Mouse (Mus musculus): Measurements from ENCODE around the gene Tmsb15a. TPM values are rescaled to one million over a fixed set of nuclear protein-coding genes. Genes with fewer than 3 reads are reported as not detected.

Gene Tmsb15a
- total RNA-seq (2012; rRNA removed) (not detected in 2 replicates), total RNA-seq (2014; rRNA removed) (not detected in 2 replicates), polyA plus RNA-seq (2012; ENCODE audit: insufficient read length, low read depth) (not detected in 2 replicates)

GRCm38 (mm10) chrX:135725161-135725560 lies at the start of gene Tmsb15a:
Tmsb15a (minus strand) TSS chrX:135725261.
- Histone ChIP-seq H3K36me3 (replicated peaks in 1 of 2; ENCODE audit: control insufficient read depth in 1 of 2, insufficient read depth in 1 of 2, low read length in 1 of 2) (no peaks in the 10 kb centered on the region), H3K9me3 (replicated peaks; ENCODE audit: low read length) (no peaks in the 10 kb centered on the region), H3K27ac (ENCODE audit: insufficient read depth, low read depth) (no peak within 1 kb of the TSS), H3K4me2 (ENCODE audit: insufficient read depth, low read depth, poor library complexity, severe bottlenecking) (no peak within 1 kb of the TSS), H3K4me1 (ENCODE audit: control insufficient read depth in 1 of 2, insufficient read depth in 2 of 2) (no peaks in the 10 kb centered on the region), H3K79me2 (replicated peaks; ENCODE audit: control insufficient read depth, extremely low read depth, insufficient read depth, poor library complexity, severe bottlenecking) (no peaks in the 10 kb centered on the region), H3K9ac (ENCODE audit: insufficient read depth, low read depth) (no peak within 1 kb of the TSS), H3K27me3 (replicated peaks) (no peaks in the 10 kb centered on the region), H3K4me3 (replicated peaks in 1 of 3; ENCODE audit: low read depth in 2 of 3, low read length in 2 of 3, poor library complexity in 1 of 3) (no peak within 1 kb of the TSS)
- in situ Hi-C loops (cut with MboI; ENCODE audit: low pct_ligation_motif_present, low pct_unique_long_range_greater_than_20kb, low sequenced_read_pairs), result no loop called here
- dilution Hi-C loops (cut with MboI; ENCODE audit: extremely low pct_ligation_motif_present, extremely low pct_unique_long_range_greater_than_20kb, low sequenced_read_pairs), result no loop called here
- no peak for DNase-seq (ENCODE audit: extremely low read depth)
- TF ChIP-seq E2F4 (IDR thresholded peaks at IDR 0.05; ENCODE audit: insufficient replicate concordance, low read depth, low read length) (no peak), CHD1 (IDR thresholded peaks at IDR 0.05; ENCODE audit: low read depth, low read length) (no peak), PAX5 (IDR thresholded peaks at IDR 0.05; ENCODE audit: low read length) (no peak), EP300 (IDR thresholded peaks at IDR 0.05; ENCODE audit: low read length) (no peak), MAFK (IDR thresholded peaks at IDR 0.05; ENCODE audit: insufficient replicate concordance, low read length) (no peak), HCFC1 (IDR thresholded peaks at IDR 0.05; ENCODE audit: low read depth, low read length) (no peak), MXI1 (IDR thresholded peaks at IDR 0.05; ENCODE audit: low read depth, low read length) (no peak), USF1 (IDR thresholded peaks at IDR 0.05; ENCODE audit: low read depth, low read length) (no peak), MAX (IDR thresholded peaks at IDR 0.05; ENCODE audit: low read length) (no peak), CTCF (conservative IDR thresholded peaks at IDR 0.05 in 1 of 2, IDR thresholded peaks at IDR 0.05 in 1 of 2; ENCODE audit: low read depth in 2 of 2, low read length in 2 of 2) (no peak), ELF1 (IDR thresholded peaks at IDR 0.05; ENCODE audit: low read depth, low read length) (no peak), ZKSCAN1 (IDR thresholded peaks at IDR 0.05; ENCODE audit: borderline replicate concordance, low read depth, low read length) (no peak), UBTF (IDR thresholded peaks at IDR 0.05; ENCODE audit: low read depth, low read length) (no peak), CHD2 (IDR thresholded peaks at IDR 0.05; ENCODE audit: low read length) (no peak), POLR2A (IDR thresholded peaks at IDR 0.05; ENCODE audit: low read depth, low read length) (no peak), MAZ (IDR thresholded peaks at IDR 0.05; ENCODE audit: low read depth, low read length) (no peak), KAT2A (IDR thresholded peaks at IDR 0.05; ENCODE audit: insufficient replicate concordance, low read length) (no peak), SIN3A (IDR thresholded peaks at IDR 0.05; ENCODE audit: low read length) (no peak), MYC (IDR thresholded peaks at IDR 0.05; ENCODE audit: low read depth, low read length) (no peak)

GRCm38 (mm10) chrX:135768565-135768964 lies 43.5 kb upstream of the Tmsb15a start:
- H3K27ac ChIP-seq (ENCODE audit: insufficient read depth, low read depth), result no peak overlapping the region
- no peaks in the 10 kb centered on the region for H3K4me1 ChIP-seq (ENCODE audit: control insufficient read depth in 1 of 2, insufficient read depth in 2 of 2)
- H3K4me2 ChIP-seq (ENCODE audit: insufficient read depth, low read depth, poor library complexity, severe bottlenecking), result no peak overlapping the region
- no peak overlapping the region for H3K4me3 ChIP-seq (replicated peaks in 1 of 3; ENCODE audit: low read depth in 2 of 3, low read length in 2 of 3, poor library complexity in 1 of 3)
- dilution Hi-C loops (cut with MboI; ENCODE audit: extremely low pct_ligation_motif_present, extremely low pct_unique_long_range_greater_than_20kb, low sequenced_read_pairs), result no loop called here
- H3K9me3 ChIP-seq (replicated peaks; ENCODE audit: low read length), result no peaks in the 10 kb centered on the region
- H3K36me3 ChIP-seq (replicated peaks in 1 of 2; ENCODE audit: control insufficient read depth in 1 of 2, insufficient read depth in 1 of 2, low read length in 1 of 2), result peaks cover 0 to 10% of the 10 kb centered on the region in 2 experiments
- H3K9ac ChIP-seq (ENCODE audit: insufficient read depth, low read depth), result no peak overlapping the region
- no peak for DNase-seq (ENCODE audit: extremely low read depth)
- no peaks in the 10 kb centered on the region for H3K27me3 ChIP-seq (replicated peaks)
- in situ Hi-C loops (cut with MboI; ENCODE audit: low pct_ligation_motif_present, low pct_unique_long_range_greater_than_20kb, low sequenced_read_pairs), result no loop called here
- no peaks in the 10 kb centered on the region for H3K79me2 ChIP-seq (replicated peaks; ENCODE audit: control insufficient read depth, extremely low read depth, insufficient read depth, poor library complexity, severe bottlenecking)
- TF ChIP-seq NELFE (IDR thresholded peaks at IDR 0.05; ENCODE audit: low read depth, low read length), result no peak
- TF ChIP-seq MAZ (IDR thresholded peaks at IDR 0.05; ENCODE audit: low read depth, low read length), result no peak
- no peak for TF ChIP-seq ZC3H11A (IDR thresholded peaks at IDR 0.05; ENCODE audit: low read depth, low read length)
- TF ChIP-seq SMC3 (IDR thresholded peaks at IDR 0.05; ENCODE audit: low read depth, low read length), result no peak
- no peak for TF ChIP-seq PAX5 (IDR thresholded peaks at IDR 0.05; ENCODE audit: low read length)
- no peak for TF ChIP-seq MAFK (IDR thresholded peaks at IDR 0.05; ENCODE audit: insufficient replicate concordance, low read length)
- no peak for TF ChIP-seq TBP (conservative IDR thresholded peaks at IDR 0.05; ENCODE audit: low read depth, low read length)
- no peak for TF ChIP-seq POLR2AphosphoS2 (IDR thresholded peaks at IDR 0.05; ENCODE audit: low read depth, low read length)
- no peak for TF ChIP-seq HCFC1 (IDR thresholded peaks at IDR 0.05; ENCODE audit: low read depth, low read length)

All from CH12.LX (cell line).